Mouse (Mus musculus) activated CD4-positive, CD25-positive, alpha-beta regulatory T cell, adult 4 months (primary cell): Measurements from ENCODE around the gene Itpr2. TPM values are rescaled to one million over a fixed set of nuclear protein-coding genes. Genes with fewer than 3 reads are reported as not detected.
"Not testable (repeated sequence)": the region's sequence is repeated elsewhere in the genome, so short reads cannot be mapped to it uniquely, and the experiment has no call there.

Source experiments
- ATAC-seq: one replicate; pipeline ENCODE4 v1.8.0; 2017
- polyA plus RNA-seq, 2 experiments: library from polyadenylated mRNA; unstranded; fragments of 100-300 nt; shearing (Covaris generic); gene quantifications; one replicate each; pipeline ENCODE4 v1.2.1; 2017

The Itpr2 gene
- polyA plus RNA-seq, 2 experiments from 2014 or later: 69.2 to 77.7 TPM

GRCm38 (mm10) chr6:146464645-146465042 lies 37.4 kb downstream of the Itpr2 start:
- ATAC-seq: not testable (repeated sequence)

GRCm38 (mm10) chr6:146464014-146464644 lies 37.9 kb downstream of the Itpr2 start:
- ATAC-seq: no peak

- no peak for ATAC-seq
These were observed 41.1 kb downstream of the Itpr2 start for GRCm38 (mm10) chr6:146460936-146461335.

GRCm38 (mm10) chr6:146458436-146458835 lies 43.6 kb downstream of the Itpr2 start:
- no peak for ATAC-seq

DNA sequence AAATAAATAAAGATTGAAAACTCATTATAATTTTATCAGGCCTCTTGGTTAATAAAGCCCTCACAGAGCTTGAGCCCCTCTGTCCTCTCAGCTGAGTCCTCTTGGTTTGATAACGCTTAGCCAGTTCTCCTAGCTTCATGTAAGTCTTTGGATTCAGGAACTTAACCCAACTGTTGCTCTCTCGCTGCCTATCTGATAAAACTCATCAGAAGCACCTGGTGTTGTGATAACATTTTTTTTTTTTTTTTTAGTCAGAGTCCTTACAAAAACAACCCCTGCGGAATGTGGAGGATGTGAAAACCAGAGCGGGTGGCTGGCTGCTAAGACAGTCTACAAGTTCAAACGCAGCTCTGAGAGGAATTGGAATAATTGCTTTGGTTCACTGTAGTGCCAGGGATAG lies 45.3 kb downstream of the Itpr2 start:
- no peak for ATAC-seq

GRCm38 (mm10) chr6:146454520-146455511 lies 47.2 kb downstream of the Itpr2 start:
- ATAC-seq: no peak

DNA sequence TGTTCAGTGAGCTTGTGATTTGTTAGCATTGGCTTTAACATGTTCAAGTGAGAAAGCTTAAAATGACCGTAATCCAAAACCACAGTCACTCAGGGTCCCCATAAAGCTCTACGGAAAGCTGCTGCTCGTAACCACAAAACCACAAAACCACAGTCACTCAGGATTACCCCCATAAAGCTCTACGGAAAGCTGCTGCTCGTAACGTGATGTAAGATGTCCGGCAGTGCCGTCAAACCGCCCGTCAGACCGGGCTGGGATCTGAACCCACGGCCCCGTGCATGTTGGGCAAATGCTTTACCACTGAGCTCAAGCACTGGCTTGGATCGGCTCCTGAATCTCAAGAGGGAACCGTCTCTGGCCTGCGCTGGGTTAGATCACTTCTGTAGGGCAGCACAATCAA lies 49.5 kb downstream of the Itpr2 start:
- ATAC-seq: no peak

DNA sequence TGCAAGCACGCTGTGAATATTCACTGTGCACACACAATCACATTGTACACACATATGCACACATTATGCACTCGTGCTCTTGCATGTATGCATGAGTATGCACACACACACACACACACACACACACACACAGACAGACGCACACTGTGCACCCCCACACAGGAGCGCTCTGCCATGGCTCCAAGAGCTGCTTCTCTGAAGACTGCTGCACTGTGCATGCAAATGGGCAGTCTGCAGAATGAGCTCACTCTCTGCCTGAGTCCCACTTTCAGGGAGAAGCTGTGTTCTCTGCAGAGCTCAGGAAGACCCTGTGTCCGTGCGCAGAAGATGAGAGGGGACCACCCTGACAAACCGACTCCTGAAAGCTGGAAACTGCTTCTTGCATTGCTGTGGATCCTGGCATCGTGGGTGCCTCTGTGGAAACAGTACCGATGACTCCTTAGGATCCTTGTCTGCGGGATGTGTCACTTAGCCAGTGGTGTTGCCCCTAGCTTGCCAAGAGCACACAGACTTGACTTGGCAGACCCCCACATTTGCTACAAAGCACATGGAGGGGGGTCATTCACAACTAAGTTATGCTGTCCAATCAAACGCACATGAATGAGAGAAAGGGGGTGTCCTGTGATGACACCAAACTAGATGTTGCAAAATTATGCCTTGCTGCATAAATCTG lies 55.9 kb downstream of the Itpr2 start:
- ATAC-seq: no peak

- no peak for ATAC-seq
These were observed 62.2 kb downstream of the Itpr2 start for GRCm38 (mm10) chr6:146439826-146440225.

DNA sequence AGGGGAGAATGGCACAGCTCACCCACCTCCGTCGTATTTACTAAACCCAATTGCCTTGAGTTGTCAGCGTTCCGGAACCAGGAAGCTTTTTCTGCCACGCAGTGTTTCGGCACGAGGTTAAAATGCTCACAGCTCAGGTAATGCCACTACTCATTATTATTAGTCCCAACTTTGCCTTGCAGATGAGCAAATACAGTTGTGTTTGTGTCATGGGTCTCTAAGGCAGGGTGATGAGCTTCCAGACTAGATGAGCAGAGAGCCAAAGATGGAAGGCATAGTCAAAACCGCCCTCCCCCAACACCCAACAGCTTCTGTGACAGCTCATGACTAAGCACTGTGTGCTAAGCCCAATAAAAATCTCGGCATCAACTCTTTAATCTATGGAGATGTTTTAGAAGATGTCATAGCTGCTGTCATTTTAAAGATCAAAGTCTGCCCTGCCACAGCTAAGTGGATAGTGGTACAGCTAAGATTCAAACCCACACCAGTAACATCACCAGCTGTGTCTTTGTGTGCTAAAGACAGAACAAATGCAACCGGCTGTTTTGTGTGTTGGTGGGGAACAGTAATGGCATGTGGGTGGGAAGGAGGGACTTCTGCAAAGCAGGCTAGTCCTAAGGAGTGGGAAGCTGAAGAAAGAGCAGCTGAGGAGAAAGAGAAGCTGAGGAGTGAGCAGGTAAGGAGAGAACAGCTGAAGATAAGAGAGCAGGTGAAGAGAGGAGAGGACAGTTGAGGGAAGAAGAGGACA lies 62.8 kb downstream of the Itpr2 start:
- ATAC-seq: no peak

- ATAC-seq: peak; percentile 50
These were observed 64.0 kb downstream of the Itpr2 start for GRCm38 (mm10) chr6:146438057-146438456.

DNA sequence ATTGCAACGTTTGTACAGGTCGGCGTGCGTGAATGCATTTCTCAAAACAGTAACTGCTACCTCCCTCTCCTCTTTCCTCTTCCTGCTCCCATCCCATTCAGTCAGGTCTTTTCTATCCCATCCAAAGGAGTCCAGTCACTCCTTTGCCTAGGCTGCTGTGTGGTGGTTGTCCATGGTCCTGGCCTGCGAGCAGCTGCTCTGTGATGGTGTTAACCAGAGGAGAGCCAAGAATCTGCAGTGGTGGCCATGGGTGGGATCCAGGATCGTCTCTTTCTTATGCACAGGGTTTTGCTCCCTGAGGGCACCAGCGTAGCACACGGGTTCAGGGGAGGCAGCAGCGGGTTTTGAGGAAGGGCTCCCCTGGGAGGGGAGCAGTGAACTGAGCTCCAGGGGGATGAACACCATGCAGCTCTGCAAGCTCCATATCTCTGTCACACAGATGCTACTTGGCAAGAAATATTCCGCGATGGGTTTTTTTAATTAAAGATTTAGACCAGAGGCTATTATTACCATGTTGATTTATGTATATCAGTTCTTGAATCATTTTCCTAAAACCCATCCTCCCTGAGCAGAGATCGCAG lies 65.0 kb downstream of the Itpr2 start:
- no peak for ATAC-seq

- ATAC-seq: peak; percentile 46
These were observed 67.8 kb downstream of the Itpr2 start for GRCm38 (mm10) chr6:146434217-146434616.

GRCm38 (mm10) chr6:146432218-146432865 lies 69.7 kb downstream of the Itpr2 start:
- ATAC-seq: no peak

DNA sequence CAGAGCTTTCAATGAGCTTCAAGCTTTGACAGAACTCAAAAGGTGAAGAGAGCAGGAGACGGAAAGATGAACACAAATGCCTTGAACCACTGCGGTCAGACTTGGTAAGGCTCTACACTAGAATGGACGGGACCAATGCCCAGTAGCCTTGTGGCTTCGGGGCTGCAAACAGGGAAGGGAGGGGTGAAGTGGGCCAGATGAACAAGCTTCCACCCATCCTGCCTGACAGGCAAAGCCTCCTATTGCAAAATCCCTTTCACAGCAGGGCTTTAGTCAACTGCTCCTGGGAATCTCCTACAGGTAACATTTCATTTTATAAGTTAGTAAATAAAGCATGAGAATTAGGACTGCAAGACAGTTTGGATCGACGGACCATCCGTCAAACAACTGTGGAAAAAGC lies 70.2 kb downstream of the Itpr2 start:
- no peak for ATAC-seq

DNA sequence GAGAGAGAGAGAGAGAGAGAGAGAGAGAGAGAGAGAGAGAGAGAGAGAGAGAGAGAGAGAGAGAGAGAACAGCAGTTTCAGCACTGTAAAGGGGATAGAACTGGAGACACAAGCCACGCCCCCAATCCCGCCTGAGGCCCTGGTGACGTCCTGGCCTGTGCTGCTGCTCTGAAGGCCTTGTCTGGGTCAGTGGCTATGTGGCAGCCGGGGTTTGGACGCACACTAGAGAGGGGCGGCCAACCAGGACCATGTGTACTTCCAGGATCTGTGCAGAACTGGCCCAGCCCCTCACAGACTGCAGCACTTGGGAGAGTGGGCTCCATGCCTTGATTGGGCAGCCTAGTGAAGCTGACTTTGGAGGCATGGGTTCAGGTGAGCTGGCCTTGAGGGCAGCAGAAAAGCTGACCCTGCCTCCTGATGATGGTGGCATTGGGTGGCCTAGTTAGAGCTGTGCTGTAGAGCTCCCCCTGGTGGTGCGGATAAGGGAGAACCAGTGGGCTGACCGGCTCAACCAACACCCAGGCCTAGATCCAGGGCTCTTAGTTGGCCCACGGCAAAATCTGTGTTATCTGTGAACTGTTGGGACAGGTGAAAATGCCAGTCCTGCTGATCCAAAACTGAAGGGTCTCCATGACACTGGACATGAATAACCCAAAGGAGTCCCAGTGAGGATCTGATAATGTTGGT lies 72.2 kb downstream of the Itpr2 start:
- peak; percentile 47 for ATAC-seq

DNA sequence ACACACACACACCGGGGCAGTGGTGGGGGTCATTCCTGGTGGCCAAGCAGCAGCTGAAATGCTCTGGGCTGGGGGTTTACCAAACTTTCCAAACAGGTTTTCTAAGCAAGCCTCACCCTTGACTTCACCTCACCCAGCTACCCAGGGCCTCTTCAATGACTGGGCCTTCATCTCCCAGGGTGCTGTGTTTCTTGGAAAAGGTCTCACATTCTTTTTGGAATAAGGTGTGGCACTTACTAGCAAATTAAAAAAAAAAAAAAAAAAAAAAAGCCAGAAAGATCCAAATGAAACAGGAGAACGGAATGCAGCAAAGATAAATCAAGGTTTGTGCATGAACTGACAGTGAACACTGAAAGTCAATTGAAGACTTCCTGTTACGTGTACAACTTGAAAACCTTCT lies 77.2 kb downstream of the Itpr2 start:
- ATAC-seq: no peak

DNA sequence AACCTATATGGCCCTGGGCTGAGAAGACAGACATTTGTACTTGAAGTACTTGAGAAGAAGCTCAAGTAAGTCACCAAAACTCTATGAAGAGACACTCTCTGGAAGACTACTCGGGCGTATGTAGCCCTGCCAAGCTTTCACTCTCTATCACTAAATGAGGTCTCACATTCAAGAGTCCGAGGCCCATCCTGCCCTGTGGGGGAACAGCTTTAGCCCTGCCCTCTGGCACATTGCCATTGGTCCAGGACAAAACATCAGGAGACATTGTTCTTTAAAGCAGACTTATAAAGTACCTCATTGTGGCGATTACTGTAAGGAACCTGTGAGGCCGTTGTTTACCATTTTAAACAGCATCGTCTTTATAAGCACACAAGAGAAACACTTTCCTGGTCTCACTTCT lies 77.7 kb downstream of the Itpr2 start:
- no peak for ATAC-seq

DNA sequence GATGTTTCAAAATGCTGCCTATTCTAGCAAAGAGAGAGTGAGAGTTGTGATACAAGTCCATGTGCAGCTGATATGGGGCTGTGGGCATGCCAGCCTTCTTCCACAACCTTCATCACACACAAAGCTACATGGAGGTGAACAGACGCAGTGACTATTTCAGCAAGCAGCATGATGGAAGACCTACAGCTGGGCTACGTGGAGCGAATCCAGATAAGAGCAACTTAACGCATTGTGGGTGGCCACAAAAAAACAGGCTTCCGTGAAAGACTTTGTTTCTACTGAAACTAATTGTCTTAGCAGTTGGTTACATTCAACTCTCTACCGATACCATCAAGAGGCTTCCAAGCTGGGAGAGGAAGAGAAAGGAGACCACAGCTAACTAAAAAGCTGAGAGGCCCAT lies 81.3 kb downstream of the Itpr2 start:
- no peak for ATAC-seq

GRCm38 (mm10) chr6:146416461-146416860 lies 85.6 kb downstream of the Itpr2 start:
- no peak for ATAC-seq

DNA sequence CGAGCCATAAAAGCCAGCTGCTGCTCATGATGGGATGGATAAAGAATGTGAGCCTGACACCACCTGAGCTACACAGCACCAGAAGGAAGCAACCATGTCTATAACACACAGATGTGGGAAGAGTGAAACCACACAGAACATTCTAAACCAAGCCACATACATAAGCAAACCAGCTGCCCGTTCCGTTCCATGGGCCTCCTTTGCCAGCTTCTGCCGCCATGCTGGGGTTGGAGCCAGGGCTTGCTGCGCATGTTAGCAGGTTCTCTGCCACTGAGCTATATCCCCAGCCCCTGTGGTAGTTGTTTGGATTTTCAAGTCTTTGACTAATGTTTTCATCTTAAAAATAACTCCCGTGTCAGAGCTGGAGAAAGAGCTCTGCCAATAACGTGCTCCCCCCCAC lies 87.9 kb downstream of the Itpr2 start:
- ATAC-seq: no peak
